Mouse (Mus musculus) olfactory bulb, adult 2 months (tissue): Measurements from ENCODE around the gene Elf1. TPM values are rescaled to one million over a fixed set of nuclear protein-coding genes. Genes with fewer than 3 reads are reported as not detected.
"Not testable (repeated sequence)": the region's sequence is repeated elsewhere in the genome, so short reads cannot be mapped to it uniquely, and the experiment has no call there.

Experiments used
- H3K27ac ChIP-seq: fragments of 200-500 bp; 2 replicates; pipeline ENCODE4 v1.5.1; 2012; ENCODE audit warnings: low read depth, low read length; ENCODE audit not compliant: insufficient read depth
- H3K4me1 ChIP-seq: fragments of 200-500 bp; 2 replicates; pipeline ENCODE4 v1.6.1; 2012; ENCODE audit warnings: low read length; ENCODE audit not compliant: control insufficient read depth, insufficient read depth
- H3K4me3 ChIP-seq: fragments of 200-500 bp; 2 replicates; pipeline ENCODE4 v1.5.1; 2012; ENCODE audit warnings: mild to moderate bottlenecking, low read depth, low read length, moderate library complexity; ENCODE audit not compliant: insufficient read depth
- CTCF ChIP-seq: fragments of 200-500 bp; IDR thresholded peaks from 2 replicates; pipeline ENCODE4 v1.5.1; 2012; ENCODE audit warnings: low read depth, mild to moderate bottlenecking, low read length, moderate library complexity; ENCODE audit not compliant: insufficient read depth
- POLR2A ChIP-seq: fragments of 200-500 bp; IDR thresholded peaks from 2 replicates; pipeline ENCODE4 v1.6.1; 2012; ENCODE audit warnings: mild to moderate bottlenecking, low read depth, low read length, moderate library complexity; ENCODE audit not compliant: insufficient read depth
- WGBS: fragments of 180-500 bp; shearing (Covaris S2); methylation state at CpG from one replicate; pipeline ENCODE4 v1.1.7; 2018; 5-methylcytosine and 5-hydroxymethylcytosine counted together
- polyA plus RNA-seq: library from polyadenylated mRNA; stranded (reverse); fragments of >200 nt; gene quantifications from 2 replicates; pipeline ENCODE4 v1.2.4, GENCODE M21; 2012; ENCODE audit warnings: low replicate concordance; ENCODE audit not compliant: missing spikeins, insufficient read depth, insufficient read length

Elf1 gene
- polyA plus RNA-seq, result 261 TPM in 1 of 2 replicates, not detected in the other

GRCm38 (mm10) chr14:79480624-79481338 is at the start of gene Elf1:
Gene Elf1 (plus strand): TSS chr14:79481194.
- WGBS, result 1% methylated on average over 90 of the region's 96 CpGs
- H3K27ac ChIP-seq, result peak within 1 kb of the TSS; percentile 96
- peak; percentile 65; the same call in 1 of the 2 replicates for TF ChIP-seq POLR2A
- no peak for TF ChIP-seq CTCF
- peaks cover 12% of the 10 kb centered on the region for H3K4me1 ChIP-seq
- H3K4me3 ChIP-seq, result peak within 1 kb of the TSS; percentile 85

- H3K27ac ChIP-seq, result no peak overlapping the region
- H3K4me1 ChIP-seq, result no peaks in the 10 kb centered on the region
- H3K4me3 ChIP-seq, result no peak overlapping the region
- WGBS, result 83% methylated on average over 1 of the region's 1 CpGs
- TF ChIP-seq CTCF (no peak), POLR2A (no peak)
These were observed 46.9 kb upstream of the Elf1 start for GRCm38 (mm10) chr14:79434068-79434467.

- WGBS, result 89% methylated on average over 2 of the region's 2 CpGs
- no peak for TF ChIP-seq POLR2A
- TF ChIP-seq CTCF, result no peak
- Histone ChIP-seq H3K4me1 (peaks cover 3% of the 10 kb centered on the region), H3K4me3 (no peak overlapping the region), H3K27ac (no peak overlapping the region)
These were observed 40.3 kb upstream of the Elf1 start for GRCm38 (mm10) chr14:79440655-79441054.

GRCm38 (mm10) chr14:79441441-79441840 is 39.6 kb upstream of the Elf1 start:
- Histone ChIP-seq H3K4me3 (no peak overlapping the region), H3K4me1 (peaks cover 6% of the 10 kb centered on the region), H3K27ac (no peak overlapping the region)
- 84% methylated on average over 5 of the region's 5 CpGs for WGBS
- TF ChIP-seq POLR2A (no peak), CTCF (no peak)

GRCm38 (mm10) chr14:79444601-79445000 is 36.4 kb upstream of the Elf1 start:
- H3K27ac ChIP-seq, result no peak overlapping the region; the same call in 1 of the 2 replicates
- H3K4me1 ChIP-seq, result peaks cover 6% of the 10 kb centered on the region
- TF ChIP-seq CTCF (no peak), POLR2A (no peak)
- no peak overlapping the region for H3K4me3 ChIP-seq
- 79% methylated on average over 9 of the region's 9 CpGs for whole genome bisulfite sequencing

- 11% methylated on average over 16 of the region's 16 CpGs for WGBS
- Histone ChIP-seq H3K4me3 (peak overlapping the region; percentile 22), H3K27ac (peak overlapping the region; percentile 53), H3K4me1 (peaks cover 6% of the 10 kb centered on the region)
- no peak for TF ChIP-seq CTCF
These were observed 35.9 kb upstream of the Elf1 start for GRCm38 (mm10) chr14:79445055-79445620.

- H3K27ac ChIP-seq, H3K4me1 ChIP-seq: not testable (repeated sequence)
- 19% methylated on average over 44 of the region's 89 CpGs for WGBS
- peak within 1 kb of the TSS; percentile 85 for H3K4me3 ChIP-seq
These were observed 29.1 kb upstream of the Elf1 start, which contains the start of gene Kbtbd6 for GRCm38 (mm10) chr14:79451681-79452590. Gene Kbtbd6 (plus strand): TSS chr14:79451835.

GRCm38 (mm10) chr14:79452591-79452934 is 28.4 kb upstream of the Elf1 start:
- H3K27ac ChIP-seq, H3K4me1 ChIP-seq, H3K4me3 ChIP-seq: not testable (repeated sequence)
- WGBS, result 94% methylated on average over 8 of the region's 10 CpGs

GRCm38 (mm10) chr14:79460401-79460800 is 20.6 kb upstream of the Elf1 start:
- TF ChIP-seq CTCF, result no peak
- Histone ChIP-seq H3K4me3 (no peak overlapping the region), H3K27ac (no peak overlapping the region), H3K4me1 (no peaks in the 10 kb centered on the region)
- WGBS, result 89% methylated on average over 1 of the region's 1 CpGs
